Mouse (Mus musculus): ENCODE results near the gene 2310011J03Rik.

GRCm38 (mm10) chr10:80356001-80356682, 35.8 kb upstream of the 2310011J03Rik start, which contains the start of gene Plk5:
- TF ChIP-seq CTCF (conservative IDR thresholded peaks at IDR 0.05 in 1 of 2, IDR thresholded peaks at IDR 0.05 in 1 of 2; ENCODE audit: low read depth in 2 of 2, low read length in 2 of 2): no peak
- TF ChIP-seq HCFC1 (IDR thresholded peaks at IDR 0.05; ENCODE audit: low read depth, low read length): no peak
- TF ChIP-seq ELF1 (IDR thresholded peaks at IDR 0.05; ENCODE audit: low read depth, low read length): no peak
- no peak for TF ChIP-seq TCF12 (IDR thresholded peaks at IDR 0.05; ENCODE audit: low read depth, low read length)
- no peak for TF ChIP-seq ZNF384 (IDR thresholded peaks at IDR 0.05; ENCODE audit: low read depth, low read length)
- no peak for TF ChIP-seq UBTF (IDR thresholded peaks at IDR 0.05; ENCODE audit: low read depth, low read length)
- no peak for TF ChIP-seq GABPA (IDR thresholded peaks at IDR 0.05; ENCODE audit: insufficient replicate concordance, low read depth, low read length)
- TF ChIP-seq POLR2A (IDR thresholded peaks at IDR 0.05; ENCODE audit: low read depth, low read length): no peak
- TF ChIP-seq CHD2 (IDR thresholded peaks at IDR 0.05; ENCODE audit: low read length): no peak
- TF ChIP-seq TBP (conservative IDR thresholded peaks at IDR 0.05; ENCODE audit: low read depth, low read length): no peak

Measured in CH12.LX (cell line).